Mouse (Mus musculus) C2C12 (cell line): ENCODE measurements around the gene Gm20388. TPM values are rescaled to one million over a fixed set of nuclear protein-coding genes. Genes with fewer than 3 reads are reported as not detected.

Experiments
- H3K27me3 ChIP-seq: one replicate; pipeline ENCODE4 v1.6.1; 2011; ENCODE audit not compliant: control insufficient read depth, insufficient read depth, insufficient read length
- H3K36me3 ChIP-seq: one replicate; pipeline ENCODE4 v1.6.1; 2011; ENCODE audit not compliant: control insufficient read depth, insufficient read depth
- H3K4me3 ChIP-seq: one replicate; pipeline ENCODE4 v1.5.1; 2011; ENCODE audit warnings: mild to moderate bottlenecking, control low read depth; ENCODE audit not compliant: poor library complexity, insufficient read depth, severe bottlenecking
- H3K79me2 ChIP-seq: one replicate; pipeline ENCODE4 v1.6.1; 2011; ENCODE audit not compliant: control insufficient read depth, insufficient read depth
- H3K79me3 ChIP-seq: one replicate; pipeline ENCODE4 v1.6.1; 2011; ENCODE audit warnings: low read depth, control low read depth
- H3ac ChIP-seq: one replicate; pipeline ENCODE3; 2011; ENCODE audit warnings: low read depth; ENCODE audit not compliant: control insufficient read depth, insufficient read length
- CEBPB ChIP-seq: IDR thresholded peaks from one replicate; pipeline ENCODE4 v1.6.1; 2011; ENCODE audit warnings: low read depth, mild to moderate bottlenecking, control low read depth, moderate library complexity
- CTCF ChIP-seq: IDR thresholded peaks from one replicate; pipeline ENCODE4 v1.5.1; 2011; ENCODE audit not compliant: control insufficient read depth, insufficient read depth, insufficient read length
- FOSL1 ChIP-seq: IDR thresholded peaks from one replicate; pipeline ENCODE4 v1.8.0; 2011; ENCODE audit warnings: mild to moderate bottlenecking, low read length; ENCODE audit not compliant: poor library complexity, insufficient read depth, severe bottlenecking
- MAX ChIP-seq: IDR thresholded peaks from one replicate; pipeline ENCODE4 v1.6.1; 2011; ENCODE audit warnings: mild to moderate bottlenecking, control low read depth
- MYOD1 ChIP-seq: IDR thresholded peaks from one replicate; pipeline ENCODE4 v1.6.1; 2011; ENCODE audit warnings: low read depth; ENCODE audit not compliant: control insufficient read depth, insufficient read length
- MYOG ChIP-seq: IDR thresholded peaks from one replicate; pipeline ENCODE4 v1.6.1; 2011; ENCODE audit not compliant: control insufficient read depth, insufficient read length; ENCODE audit errors: extremely low read depth
- USF1 ChIP-seq: IDR thresholded peaks from one replicate; pipeline ENCODE4 v1.6.1; 2011; ENCODE audit warnings: low read depth, mild to moderate bottlenecking, control low read depth, moderate library complexity
- polyA plus RNA-seq: library from polyadenylated mRNA; unstranded; fragments of >200 nt; fragmentation: generic; extraction: Trizol; gene quantifications from one replicate; pipeline ENCODE4 v1.2.1, GENCODE M21; 2012; ENCODE audit warnings: missing spikeins

The Gm20388 gene
- polyA plus RNA-seq, 1 experiment = 15.0 TPM

- H3K36me3 ChIP-seq = no peaks in the 10 kb centered on the region
- no peak overlapping the region for H3ac ChIP-seq
- peaks cover 93% of the 10 kb centered on the region for H3K27me3 ChIP-seq
- TF ChIP-seq CTCF = no peak
- no peak for TF ChIP-seq CEBPB
- TF ChIP-seq USF1 = no peak
- TF ChIP-seq MAX = no peak
- TF ChIP-seq MYOD1 = no peak
- no peak for TF ChIP-seq FOSL1
- TF ChIP-seq MYOG = no peak
- H3K4me3 ChIP-seq = no peak overlapping the region
- no peaks in the 10 kb centered on the region for H3K79me2 ChIP-seq
- no peaks in the 10 kb centered on the region for H3K79me3 ChIP-seq
Observed at GRCm38 (mm10) chr8:121033299-121034013, 1122.8 kb downstream of the Gm20388 start.

DNA sequence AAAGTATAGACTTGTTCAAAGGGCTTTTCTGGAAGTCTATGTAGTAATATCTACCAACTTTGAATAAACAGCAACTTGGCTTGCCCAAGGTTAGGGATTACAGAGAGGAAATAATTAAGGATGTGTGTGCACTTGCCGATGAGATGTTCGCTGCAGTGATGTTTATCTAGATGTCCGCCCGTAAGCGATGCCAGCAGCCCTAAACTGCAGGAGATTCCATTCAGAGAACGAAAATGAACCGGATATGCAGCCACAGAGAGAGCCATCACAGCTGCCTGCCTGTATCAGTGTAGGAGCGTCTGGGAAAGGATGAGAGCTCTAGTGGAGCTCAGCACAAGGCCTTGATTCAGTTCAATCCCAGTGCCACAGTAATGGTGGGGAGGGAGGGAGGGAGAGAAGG, 1125.0 kb downstream of the Gm20388 start:
- H3K4me3 ChIP-seq = no peak overlapping the region
- H3K79me3 ChIP-seq = no peaks in the 10 kb centered on the region
- peaks cover 96% of the 10 kb centered on the region for H3K27me3 ChIP-seq
- no peak overlapping the region for H3ac ChIP-seq
- TF ChIP-seq MYOD1 (no peak), USF1 (no peak), CTCF (no peak), FOSL1 (no peak), CEBPB (no peak), MYOG (no peak), MAX (no peak)
- H3K79me2 ChIP-seq = no peaks in the 10 kb centered on the region
- H3K36me3 ChIP-seq = no peaks in the 10 kb centered on the region

DNA sequence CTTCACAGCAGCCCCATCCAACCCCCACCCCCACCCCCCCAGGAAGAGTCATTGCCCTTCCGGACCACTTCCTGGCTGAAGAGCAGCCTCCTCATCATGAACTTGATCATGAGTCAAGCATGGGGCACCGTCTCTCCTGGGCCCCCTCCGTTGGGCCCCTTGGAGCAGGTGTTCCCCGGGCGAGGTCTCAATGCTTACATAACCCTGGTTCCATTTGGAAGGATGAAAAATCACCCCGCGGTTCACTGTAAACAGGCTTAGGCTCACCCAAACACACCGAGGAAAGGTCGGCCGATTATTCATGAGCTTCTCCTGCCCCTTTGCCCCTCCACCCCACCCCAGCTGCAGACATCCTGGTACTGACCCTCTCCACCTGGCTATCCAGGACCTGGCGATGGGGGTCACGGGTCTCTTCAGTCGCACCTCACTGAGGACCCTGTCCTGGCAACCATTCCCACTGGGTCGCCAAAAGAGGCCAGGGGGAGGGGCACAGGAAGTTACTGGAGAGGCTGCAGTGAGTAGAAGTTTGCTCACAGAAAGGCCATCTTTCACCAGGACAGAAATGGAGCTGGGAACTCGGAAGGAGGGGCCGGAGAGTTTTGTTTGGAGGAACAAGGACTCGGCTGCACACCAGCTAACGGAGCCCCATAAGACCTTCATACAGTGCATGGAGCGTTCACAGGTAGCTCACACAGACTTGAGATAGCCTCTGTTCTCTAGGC, 1133.2 kb downstream of the Gm20388 start:
- Histone ChIP-seq H3K79me2 (no peaks in the 10 kb centered on the region), H3K4me3 (no peak overlapping the region)
- TF ChIP-seq FOSL1 (no peak), MAX (no peak), MYOD1 (no peak), MYOG (no peak), USF1 (no peak), CEBPB (no peak), CTCF (no peak)

DNA sequence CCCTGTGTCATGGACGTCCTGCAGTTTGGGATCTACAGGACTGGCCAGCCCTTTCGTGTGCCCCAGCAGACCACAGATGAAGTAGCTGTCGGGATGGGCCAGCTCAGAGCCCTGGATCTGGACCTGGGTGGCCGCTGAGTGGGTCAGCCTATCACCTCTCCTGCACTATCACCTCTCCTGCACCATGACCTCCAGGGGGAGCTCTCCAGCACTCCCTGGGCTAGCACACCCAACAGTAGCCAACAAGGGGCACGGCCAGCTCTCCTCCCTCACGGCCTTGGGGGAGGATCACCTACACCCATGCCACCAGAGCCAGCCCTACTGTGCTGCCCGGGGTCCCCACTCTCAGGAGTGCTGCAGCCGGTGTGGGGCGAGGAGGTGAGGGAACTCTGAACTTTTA, 1136.8 kb downstream of the Gm20388 start:
- H3K4me3 ChIP-seq = no peak overlapping the region
- H3K36me3 ChIP-seq = no peaks in the 10 kb centered on the region
- no peak for TF ChIP-seq CEBPB
- TF ChIP-seq MYOG = no peak
- TF ChIP-seq FOSL1 = no peak
- no peak for TF ChIP-seq MYOD1
- no peak for TF ChIP-seq USF1
- no peak for TF ChIP-seq MAX
- TF ChIP-seq CTCF = no peak
- H3ac ChIP-seq = no peak overlapping the region
- H3K27me3 ChIP-seq = peaks cover 30% of the 10 kb centered on the region
- H3K79me3 ChIP-seq = no peaks in the 10 kb centered on the region
- no peaks in the 10 kb centered on the region for H3K79me2 ChIP-seq

More for the DNA sequence above, 1133.2 kb downstream of the Gm20388 start:
- Histone ChIP-seq H3K79me3 (no peaks in the 10 kb centered on the region), H3ac (no peak overlapping the region), H3K36me3 (no peaks in the 10 kb centered on the region), H3K27me3 (peaks cover 43% of the 10 kb centered on the region)

DNA sequence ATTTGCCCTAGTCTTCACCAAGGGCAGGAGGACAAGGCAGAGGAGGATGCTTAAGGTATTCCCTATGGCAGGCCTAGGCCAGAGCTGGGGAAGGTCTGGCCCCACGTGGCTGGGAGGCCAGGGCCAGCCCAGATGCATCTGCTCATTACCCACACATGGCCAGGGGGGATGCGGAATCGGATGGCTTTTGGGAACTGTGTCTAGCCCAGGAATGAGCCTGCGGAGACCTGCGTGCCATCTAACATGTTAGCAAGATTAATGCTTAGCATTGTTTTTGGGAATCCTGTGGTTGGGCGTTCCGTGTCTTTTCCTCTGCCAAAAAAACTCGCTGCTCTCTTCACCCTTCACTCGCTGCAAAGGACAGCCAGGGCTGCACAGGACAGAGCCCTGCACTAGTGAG, 1147.4 kb downstream of the Gm20388 start:
- Histone ChIP-seq H3K27me3 (peaks cover 84% of the 10 kb centered on the region), H3K36me3 (no peaks in the 10 kb centered on the region), H3ac (no peak overlapping the region), H3K79me3 (no peaks in the 10 kb centered on the region), H3K79me2 (no peaks in the 10 kb centered on the region), H3K4me3 (no peak overlapping the region)
- TF ChIP-seq MAX (no peak), MYOD1 (no peak), MYOG (no peak), CEBPB (no peak), FOSL1 (no peak)

DNA sequence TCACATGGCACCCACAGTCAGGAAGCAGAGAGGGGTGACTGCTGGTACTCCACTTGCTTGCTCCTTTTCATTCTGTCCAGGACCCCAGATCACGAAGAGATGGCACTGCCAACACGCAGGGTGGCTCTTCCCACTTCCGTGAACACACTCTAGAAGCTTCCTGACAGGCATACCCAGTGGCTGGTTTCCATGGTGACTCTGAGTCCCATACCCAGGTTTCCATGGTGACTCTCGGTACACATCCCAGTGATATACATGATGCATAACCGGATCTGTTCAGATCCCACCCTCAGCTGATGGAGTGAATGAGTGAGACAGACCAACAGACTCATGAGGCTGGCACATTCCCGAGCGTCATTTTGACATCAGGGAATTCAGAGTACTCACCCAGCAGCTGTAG, 1148.5 kb downstream of the Gm20388 start:
- peaks cover 91% of the 10 kb centered on the region for H3K27me3 ChIP-seq

More for the DNA sequence above, 1148.5 kb downstream of the Gm20388 start:
- Histone ChIP-seq H3K4me3 (no peak overlapping the region), H3K79me2 (no peaks in the 10 kb centered on the region), H3K36me3 (no peaks in the 10 kb centered on the region), H3K79me3 (no peaks in the 10 kb centered on the region), H3ac (no peak overlapping the region)
- TF ChIP-seq CEBPB (no peak), CTCF (no peak), USF1 (no peak), MYOG (no peak), MAX (no peak), MYOD1 (no peak), FOSL1 (no peak)
